Mouse (Mus musculus) forelimb bud, embryonic 11.5 days (tissue): Measurements from ENCODE around the gene Id3.

ENCODE experiments used
- DNase-seq: peaks from one replicate; pipeline ENCODE4 v3.0.0-alpha.2; 2012; ENCODE audit warnings: low read depth, low spot score

Gene Id3

GRCm38 (mm10) chr4:136124581-136124980, 18.7 kb upstream of the Id3 start:
- no peak for DNase-seq

GRCm38 (mm10) chr4:136125458-136125857, 17.8 kb upstream of the Id3 start:
- no peak for DNase-seq

- DNase-seq: no peak
Measured at GRCm38 (mm10) chr4:136126019-136126418, 17.3 kb upstream of the Id3 start.

GRCm38 (mm10) chr4:136127670-136128069, 15.6 kb upstream of the Id3 start:
- DNase-seq: no peak

GRCm38 (mm10) chr4:136129842-136130241, 13.5 kb upstream of the Id3 start:
- DNase-seq: no peak

- no peak for DNase-seq
Measured at GRCm38 (mm10) chr4:136133801-136134200, 9.5 kb upstream of the Id3 start.

- DNase-seq: peak; percentile 63
Measured at GRCm38 (mm10) chr4:136134418-136134977, 8.8 kb upstream of the Id3 start.

- DNase-seq: peak; percentile 76
Measured at GRCm38 (mm10) chr4:136134978-136135873, 8.1 kb upstream of the Id3 start.

- DNase-seq: peak; percentile 41
Measured at GRCm38 (mm10) chr4:136135874-136136728, 7.2 kb upstream of the Id3 start.

- DNase-seq: no peak
Measured at GRCm38 (mm10) chr4:136139326-136140110, 3.8 kb upstream of the Id3 start.

GRCm38 (mm10) chr4:136140327-136141250, 2.7 kb upstream of the Id3 start:
- DNase-seq: peak; percentile 99

GRCm38 (mm10) chr4:136142267-136143192, 767 bp upstream of the Id3 start:
- no peak for DNase-seq

- DNase-seq: peak; percentile 59
Measured at GRCm38 (mm10) chr4:136144126-136144926, 1.0 kb downstream of the Id3 start.

- DNase-seq: no peak
Measured at GRCm38 (mm10) chr4:136144927-136145292, 1.6 kb downstream of the Id3 start.

GRCm38 (mm10) chr4:136145362-136145885, 2.1 kb downstream of the Id3 start:
- DNase-seq: no peak

GRCm38 (mm10) chr4:136145991-136146711, 2.9 kb downstream of the Id3 start:
- no peak for DNase-seq

- peak; percentile 49 for DNase-seq
Measured at GRCm38 (mm10) chr4:136146712-136147154, 3.4 kb downstream of the Id3 start.
